Mouse (Mus musculus): ENCODE measurements around the gene Adprh. TPM values are rescaled to one million over a fixed set of nuclear protein-coding genes. Genes with fewer than 3 reads are reported as not detected.
"Not testable (repeated sequence)": the region's sequence is repeated elsewhere in the genome, so short reads cannot be mapped to it uniquely, and the experiment has no call there.

Adprh gene
- polyA plus RNA-seq, 1 experiment from 2014 or later, result 102 TPM

DNA sequence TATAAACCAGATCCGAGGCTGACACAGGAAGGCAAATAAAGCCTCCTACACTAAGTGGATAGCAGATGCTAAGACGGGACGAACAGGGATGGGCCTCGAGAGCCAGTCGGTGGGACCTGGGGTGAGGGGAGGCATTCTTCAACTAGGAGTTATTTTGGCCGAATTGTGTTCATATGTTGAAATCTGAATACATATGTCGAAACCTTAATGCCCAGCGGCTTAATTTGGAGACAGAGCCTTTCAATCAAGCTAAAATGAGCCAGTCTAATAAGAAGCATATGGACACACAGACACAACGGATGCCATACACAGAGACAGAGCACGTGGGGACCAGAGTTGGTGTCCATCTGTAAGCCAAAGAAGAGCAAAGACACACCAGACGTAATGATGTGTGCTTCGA, 4.0 kb downstream of the Adprh start:
- Histone ChIP-seq H3K36me3 (peaks cover 72% of the 10 kb centered on the region), H3K4me3 (replicated peaks) (no peak overlapping the region), H3K4me1 (peaks cover 15% of the 10 kb centered on the region), H3K9ac (no peak overlapping the region), H3K9me3 (replicated peaks) (no peaks in the 10 kb centered on the region), H3K27ac (no peak overlapping the region), H3K27me3 (no peaks in the 10 kb centered on the region), H3K4me2 (no peak overlapping the region)
- ATAC-seq (replicated peaks; ENCODE audit: low FRiP score), result no peak
- WGBS, result 90% methylated on average over 12 of the region's 12 CpGs

GRCm38 (mm10) chr16:38447366-38447765, 5.1 kb downstream of the Adprh start:
- no peak for ATAC-seq (replicated peaks; ENCODE audit: low FRiP score)
- H3K36me3 ChIP-seq, result peaks cover 76% of the 10 kb centered on the region
- H3K27ac ChIP-seq, result no peak overlapping the region
- H3K9ac ChIP-seq, result no peak overlapping the region
- WGBS, result 93% methylated on average over 21 of the region's 21 CpGs
- H3K4me2 ChIP-seq, result no peak overlapping the region
- H3K4me1 ChIP-seq, result peaks cover 12% of the 10 kb centered on the region
- H3K27me3 ChIP-seq, result no peaks in the 10 kb centered on the region
- no peak overlapping the region for H3K4me3 ChIP-seq (replicated peaks)
- no peaks in the 10 kb centered on the region for H3K9me3 ChIP-seq (replicated peaks)

- peaks cover 76% of the 10 kb centered on the region for H3K36me3 ChIP-seq
- H3K9me3 ChIP-seq (replicated peaks), result not testable (repeated sequence)
These were observed 6.4 kb downstream of the Adprh start for GRCm38 (mm10) chr16:38446141-38446540.

GRCm38 (mm10) chr16:38445576-38445975, 6.9 kb downstream of the Adprh start:
- ATAC-seq (replicated peaks; ENCODE audit: low FRiP score), result no peak
- Histone ChIP-seq H3K27me3 (no peaks in the 10 kb centered on the region), H3K9me3 (replicated peaks) (no peaks in the 10 kb centered on the region), H3K9ac (no peak overlapping the region), H3K4me1 (no peaks in the 10 kb centered on the region), H3K36me3 (peaks cover 75% of the 10 kb centered on the region), H3K27ac (no peak overlapping the region), H3K4me2 (no peak overlapping the region), H3K4me3 (replicated peaks) (no peak overlapping the region)
- 92% methylated on average over 20 of the region's 20 CpGs for WGBS

More at GRCm38 (mm10) chr16:38446141-38446540, 6.4 kb downstream of the Adprh start:
- H3K27me3 ChIP-seq; ATAC-seq (replicated peaks; ENCODE audit: low FRiP score); H3K4me2 ChIP-seq; H3K4me1 ChIP-seq; H3K27ac ChIP-seq; H3K9ac ChIP-seq; H3K4me3 ChIP-seq (replicated peaks): not testable (repeated sequence)
- WGBS, result 94% methylated on average over 2 of the region's 2 CpGs

DNA sequence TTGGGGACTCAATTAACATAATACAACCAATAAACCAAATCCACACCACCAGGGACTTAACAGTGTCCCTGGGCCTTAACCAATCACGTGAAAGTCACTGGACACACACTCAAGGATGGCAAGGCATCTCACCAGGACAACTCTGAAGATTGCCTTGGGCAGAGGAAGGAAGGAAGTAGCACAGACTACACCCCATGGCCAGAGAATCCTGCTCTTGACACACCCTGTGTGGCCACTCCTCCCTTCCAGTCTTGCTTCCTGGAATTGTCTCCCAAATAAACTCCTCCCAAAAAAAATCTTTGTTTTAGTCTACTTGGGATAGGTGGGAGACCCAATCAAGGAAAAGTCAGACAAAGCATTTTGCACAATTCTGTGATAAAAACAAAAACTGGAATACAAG, 7.5 kb downstream of the Adprh start:
- WGBS, result 83% methylated on average over 1 of the region's 1 CpGs
- Histone ChIP-seq H3K36me3 (peaks cover 70% of the 10 kb centered on the region), H3K4me3 (replicated peaks) (no peak overlapping the region), H3K4me1 (no peaks in the 10 kb centered on the region), H3K27ac (no peak overlapping the region), H3K4me2 (no peak overlapping the region), H3K9me3 (replicated peaks) (no peaks in the 10 kb centered on the region), H3K9ac (no peak overlapping the region), H3K27me3 (no peaks in the 10 kb centered on the region)
- ATAC-seq (replicated peaks; ENCODE audit: low FRiP score), result no peak

DNA sequence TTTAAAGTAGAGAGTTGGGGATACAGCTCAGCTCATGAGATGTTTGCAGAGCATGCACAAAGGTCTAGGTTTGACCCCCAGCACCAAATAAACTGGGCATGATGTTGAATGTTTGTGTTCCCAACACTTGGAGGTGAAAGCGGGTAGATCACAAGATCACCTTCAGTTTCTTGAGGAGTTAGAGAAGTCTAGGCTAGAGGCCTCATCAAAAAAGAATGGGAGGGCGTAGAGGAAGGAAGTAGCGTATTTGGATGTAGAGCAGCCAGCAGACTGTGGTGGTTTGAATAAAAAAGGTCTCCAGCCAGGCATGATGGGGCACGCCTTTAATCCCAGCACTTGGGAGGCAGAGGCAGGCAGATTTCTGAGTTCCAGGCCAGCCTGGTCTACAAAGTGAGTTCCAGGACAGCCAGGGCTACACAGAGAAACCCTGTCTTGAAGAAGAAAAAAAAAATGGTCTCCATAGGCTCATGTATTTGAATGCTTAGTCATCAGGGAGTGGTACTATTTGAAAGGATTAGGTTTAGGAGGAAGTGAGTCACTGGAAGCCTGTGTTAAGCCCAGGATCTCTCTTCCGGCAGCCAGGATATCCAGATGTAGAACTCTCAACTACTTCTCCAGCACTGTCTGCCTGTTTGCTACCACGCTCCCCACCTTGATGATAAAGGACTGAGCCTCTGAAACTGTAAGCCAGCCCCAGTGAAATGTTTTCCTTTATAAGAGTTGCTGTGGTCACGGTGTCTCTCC, 8.6 kb downstream of the Adprh start:
- H3K36me3 ChIP-seq, result peaks cover 58% of the 10 kb centered on the region
- 97% methylated on average over 7 of the region's 7 CpGs for WGBS
- H3K9me3 ChIP-seq (replicated peaks), result no peaks in the 10 kb centered on the region
- H3K27me3 ChIP-seq, result no peaks in the 10 kb centered on the region
- no peak for ATAC-seq (replicated peaks; ENCODE audit: low FRiP score)
- no peaks in the 10 kb centered on the region for H3K4me1 ChIP-seq
- H3K4me3 ChIP-seq (replicated peaks), result no peak overlapping the region
- H3K4me2 ChIP-seq, result no peak overlapping the region
- no peak overlapping the region for H3K27ac ChIP-seq
- H3K9ac ChIP-seq, result no peak overlapping the region

DNA sequence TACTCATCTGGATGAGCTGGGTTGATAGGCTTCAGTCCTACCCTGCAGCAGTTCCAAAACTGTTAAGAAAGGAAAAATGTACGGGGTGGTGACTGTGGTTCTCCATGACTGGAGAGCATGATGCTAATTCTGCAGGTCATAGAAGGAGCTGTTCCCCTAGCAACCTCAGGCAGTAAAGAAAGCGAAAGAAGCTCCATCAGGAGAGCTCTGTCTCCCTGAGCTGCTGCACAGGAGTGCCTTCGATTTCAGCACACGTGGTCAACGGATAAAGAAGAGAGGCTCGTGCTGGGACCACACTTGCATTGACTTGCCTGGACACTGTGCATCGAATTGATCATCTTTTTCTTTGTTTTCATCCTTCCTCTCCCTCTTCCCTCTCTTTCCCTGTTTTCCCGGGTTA, 10.3 kb downstream of the Adprh start:
- H3K4me3 ChIP-seq (replicated peaks), result no peak overlapping the region
- no peaks in the 10 kb centered on the region for H3K27me3 ChIP-seq
- H3K36me3 ChIP-seq, result peaks cover 42% of the 10 kb centered on the region
- no peaks in the 10 kb centered on the region for H3K9me3 ChIP-seq (replicated peaks)
- 81% methylated on average over 8 of the region's 8 CpGs for WGBS
- H3K4me2 ChIP-seq, result no peak overlapping the region
- H3K4me1 ChIP-seq, result no peaks in the 10 kb centered on the region
- no peak overlapping the region for H3K27ac ChIP-seq
- no peak overlapping the region for H3K9ac ChIP-seq
- ATAC-seq (replicated peaks; ENCODE audit: low FRiP score), result no peak

GRCm38 (mm10) chr16:38441611-38442010, 10.9 kb downstream of the Adprh start:
- no peak overlapping the region for H3K27ac ChIP-seq
- no peaks in the 10 kb centered on the region for H3K27me3 ChIP-seq
- 87% methylated on average over 5 of the region's 5 CpGs for WGBS
- no peak overlapping the region for H3K9ac ChIP-seq
- H3K4me2 ChIP-seq, result no peak overlapping the region
- no peak overlapping the region for H3K4me3 ChIP-seq (replicated peaks)
- peaks cover 36% of the 10 kb centered on the region for H3K36me3 ChIP-seq
- no peaks in the 10 kb centered on the region for H3K4me1 ChIP-seq
- H3K9me3 ChIP-seq (replicated peaks), result no peaks in the 10 kb centered on the region
- no peak for ATAC-seq (replicated peaks; ENCODE audit: low FRiP score)

GRCm38 (mm10) chr16:38440403-38440802, 12.1 kb downstream of the Adprh start:
- Histone ChIP-seq H3K9me3 (replicated peaks) (no peaks in the 10 kb centered on the region), H3K27me3 (no peaks in the 10 kb centered on the region), H3K4me2 (no peak overlapping the region), H3K9ac (no peak overlapping the region), H3K4me1 (no peaks in the 10 kb centered on the region), H3K27ac (no peak overlapping the region), H3K4me3 (replicated peaks) (no peak overlapping the region), H3K36me3 (peaks cover 24% of the 10 kb centered on the region)
- ATAC-seq (replicated peaks; ENCODE audit: low FRiP score), result no peak
- 77% methylated on average over 6 of the region's 6 CpGs for WGBS

GRCm38 (mm10) chr16:38439190-38439589, 13.3 kb downstream of the Adprh start:
- Histone ChIP-seq H3K9me3 (replicated peaks) (no peaks in the 10 kb centered on the region), H3K4me3 (replicated peaks) (no peak overlapping the region), H3K27me3 (no peaks in the 10 kb centered on the region), H3K4me2 (no peak overlapping the region), H3K4me1 (no peaks in the 10 kb centered on the region), H3K36me3 (peaks cover 11% of the 10 kb centered on the region), H3K9ac (no peak overlapping the region), H3K27ac (no peak overlapping the region)
- ATAC-seq (replicated peaks; ENCODE audit: low FRiP score), result no peak
- 88% methylated on average over 1 of the region's 1 CpGs for WGBS

GRCm38 (mm10) chr16:38434295-38434795, 18.2 kb downstream of the Adprh start:
- no peaks in the 10 kb centered on the region for H3K27me3 ChIP-seq
- ATAC-seq (replicated peaks; ENCODE audit: low FRiP score), result no peak
- H3K4me3 ChIP-seq (replicated peaks), result no peak overlapping the region
- H3K9me3 ChIP-seq (replicated peaks), result no peaks in the 10 kb centered on the region
- WGBS, result 92% methylated on average over 4 of the region's 4 CpGs
- no peaks in the 10 kb centered on the region for H3K36me3 ChIP-seq
- H3K27ac ChIP-seq, result no peak overlapping the region
- H3K9ac ChIP-seq, result no peak overlapping the region
- 0 out of 2 replicates have a peak, but pooled peaks cover 7% of the 10 kb centered on the region for H3K4me1 ChIP-seq
- H3K4me2 ChIP-seq, result no peak overlapping the region

- no peak for ATAC-seq (replicated peaks; ENCODE audit: low FRiP score)
These were observed 19.0 kb downstream of the Adprh start for GRCm38 (mm10) chr16:38433514-38433913.

More at GRCm38 (mm10) chr16:38433514-38433913, 19.0 kb downstream of the Adprh start:
- WGBS, result 85% methylated on average over 8 of the region's 8 CpGs
- Histone ChIP-seq H3K27ac (no peak overlapping the region), H3K4me1 (0 out of 2 replicates have a peak, but pooled peaks cover 7% of the 10 kb centered on the region), H3K36me3 (no peaks in the 10 kb centered on the region), H3K4me3 (replicated peaks) (no peak overlapping the region), H3K27me3 (no peaks in the 10 kb centered on the region), H3K9ac (no peak overlapping the region), H3K9me3 (replicated peaks) (no peaks in the 10 kb centered on the region), H3K4me2 (no peak overlapping the region)
